Mouse (Mus musculus): ENCODE results near the gene Slc7a8. TPM values are rescaled to one million over a fixed set of nuclear protein-coding genes. Genes with fewer than 3 reads are reported as not detected.

The Slc7a8 gene
- polyA plus RNA-seq, 1 experiment from 2014 or later = 5.0 TPM

GRCm38 (mm10) chr14:54808718-54809667, 27.2 kb upstream of the Slc7a8 start:
- Histone ChIP-seq H3K9ac (ENCODE audit: low read length) (no peak overlapping the region), H3K27me3 (ENCODE audit: control insufficient read depth, insufficient read depth, low read length) (no peaks in the 10 kb centered on the region), H3K4me3 (ENCODE audit: control insufficient read depth in 1 of 2, insufficient read depth in 1 of 2, low read depth in 1 of 2, low read length in 2 of 2) (no peak overlapping the region), H3K9me3 (ENCODE audit: control insufficient read depth, low read length) (no peaks in the 10 kb centered on the region), H3K27ac (replicated peaks in 1 of 2; ENCODE audit: control insufficient read depth in 1 of 2, insufficient read depth in 1 of 2, low read depth in 2 of 2, low read length in 2 of 2) (peak overlapping the region; percentile 71 to 83), H3K4me1 (ENCODE audit: control insufficient read depth in 2 of 2, insufficient read depth in 2 of 2, low read length in 2 of 2) (peaks cover 4 to 6% of the 10 kb centered on the region in 2 experiments; a peak in 2 of 4 replicates), H3K36me3 (ENCODE audit: control insufficient read depth, insufficient read depth, low read length) (no peaks in the 10 kb centered on the region), H3K4me2 (ENCODE audit: low read length) (no peak overlapping the region)
- ATAC-seq (ENCODE audit: insufficient number of reproducible peaks, insufficient read depth, low FRiP score, low read depth) = 0 out of 2 replicates have a peak, but pooled peaks have one; percentile 21
- WGBS = 32% methylated on average over 4 of the region's 4 CpGs

- 70% methylated on average over 4 of the region's 4 CpGs for WGBS
- Histone ChIP-seq H3K27ac (replicated peaks in 1 of 2; ENCODE audit: control insufficient read depth in 1 of 2, insufficient read depth in 1 of 2, low read depth in 2 of 2, low read length in 2 of 2) (no peak overlapping the region), H3K36me3 (ENCODE audit: control insufficient read depth, insufficient read depth, low read length) (no peaks in the 10 kb centered on the region), H3K9ac (ENCODE audit: low read length) (no peak overlapping the region), H3K4me1 (ENCODE audit: control insufficient read depth in 2 of 2, insufficient read depth in 2 of 2, low read length in 2 of 2) (peaks cover 4 to 6% of the 10 kb centered on the region in 2 experiments; a peak in 2 of 4 replicates), H3K4me2 (ENCODE audit: low read length) (no peak overlapping the region), H3K9me3 (ENCODE audit: control insufficient read depth, low read length) (no peaks in the 10 kb centered on the region), H3K27me3 (ENCODE audit: control insufficient read depth, insufficient read depth, low read length) (no peaks in the 10 kb centered on the region), H3K4me3 (ENCODE audit: control insufficient read depth in 1 of 2, insufficient read depth in 1 of 2, low read depth in 1 of 2, low read length in 2 of 2) (no peak overlapping the region)
- ATAC-seq (ENCODE audit: insufficient number of reproducible peaks, insufficient read depth, low FRiP score, low read depth) = no peak
These were observed 24.4 kb upstream of the Slc7a8 start for GRCm38 (mm10) chr14:54806124-54806523.

GRCm38 (mm10) chr14:54802428-54802827, 20.7 kb upstream of the Slc7a8 start:
- no peak overlapping the region for H3K9ac ChIP-seq (ENCODE audit: low read length)
- H3K36me3 ChIP-seq (ENCODE audit: control insufficient read depth, insufficient read depth, low read length) = no peaks in the 10 kb centered on the region
- WGBS = 57% methylated on average over 4 of the region's 4 CpGs
- H3K4me3 ChIP-seq (ENCODE audit: control insufficient read depth in 1 of 2, insufficient read depth in 1 of 2, low read depth in 1 of 2, low read length in 2 of 2) = no peak overlapping the region
- no peak overlapping the region for H3K4me2 ChIP-seq (ENCODE audit: low read length)
- H3K27me3 ChIP-seq (ENCODE audit: control insufficient read depth, insufficient read depth, low read length) = no peaks in the 10 kb centered on the region
- H3K4me1 ChIP-seq (ENCODE audit: control insufficient read depth in 2 of 2, insufficient read depth in 2 of 2, low read length in 2 of 2) = peaks cover 6 to 8% of the 10 kb centered on the region in 2 experiments
- ATAC-seq (ENCODE audit: insufficient number of reproducible peaks, insufficient read depth, low FRiP score, low read depth) = no peak
- H3K27ac ChIP-seq (replicated peaks in 1 of 2; ENCODE audit: control insufficient read depth in 1 of 2, insufficient read depth in 1 of 2, low read depth in 2 of 2, low read length in 2 of 2) = no peak overlapping the region
- no peaks in the 10 kb centered on the region for H3K9me3 ChIP-seq (ENCODE audit: control insufficient read depth, low read length)

GRCm38 (mm10) chr14:54799686-54800085, 17.9 kb upstream of the Slc7a8 start:
- Histone ChIP-seq H3K4me2 (ENCODE audit: low read length) (peak overlapping the region; percentile 19; the same call in 1 of the 2 replicates), H3K27ac (replicated peaks in 1 of 2; ENCODE audit: control insufficient read depth in 1 of 2, insufficient read depth in 1 of 2, low read depth in 2 of 2, low read length in 2 of 2) (peak overlapping the region; percentile 37 to 70; a peak in 3 of 4 replicates), H3K4me1 (ENCODE audit: control insufficient read depth in 2 of 2, insufficient read depth in 2 of 2, low read length in 2 of 2) (peaks cover 6 to 8% of the 10 kb centered on the region in 2 experiments), H3K9ac (ENCODE audit: low read length) (no peak overlapping the region), H3K9me3 (ENCODE audit: control insufficient read depth, low read length) (no peaks in the 10 kb centered on the region), H3K4me3 (ENCODE audit: control insufficient read depth in 1 of 2, insufficient read depth in 1 of 2, low read depth in 1 of 2, low read length in 2 of 2) (no peak overlapping the region), H3K36me3 (ENCODE audit: control insufficient read depth, insufficient read depth, low read length) (no peaks in the 10 kb centered on the region), H3K27me3 (ENCODE audit: control insufficient read depth, insufficient read depth, low read length) (no peaks in the 10 kb centered on the region)
- no peak for ATAC-seq (ENCODE audit: insufficient number of reproducible peaks, insufficient read depth, low FRiP score, low read depth)
- 38% methylated on average over 10 of the region's 10 CpGs for WGBS

GRCm38 (mm10) chr14:54796760-54797159, 15.0 kb upstream of the Slc7a8 start:
- H3K4me2 ChIP-seq (ENCODE audit: low read length) = no peak overlapping the region
- peaks cover 6 to 8% of the 10 kb centered on the region in 2 experiments for H3K4me1 ChIP-seq (ENCODE audit: control insufficient read depth in 2 of 2, insufficient read depth in 2 of 2, low read length in 2 of 2)
- H3K9me3 ChIP-seq (ENCODE audit: control insufficient read depth, low read length) = no peaks in the 10 kb centered on the region
- no peak for ATAC-seq (ENCODE audit: insufficient number of reproducible peaks, insufficient read depth, low FRiP score, low read depth)
- no peaks in the 10 kb centered on the region for H3K36me3 ChIP-seq (ENCODE audit: control insufficient read depth, insufficient read depth, low read length)
- H3K27ac ChIP-seq (replicated peaks in 1 of 2; ENCODE audit: control insufficient read depth in 1 of 2, insufficient read depth in 1 of 2, low read depth in 2 of 2, low read length in 2 of 2) = no peak overlapping the region
- WGBS = 93% methylated on average over 15 of the region's 15 CpGs
- H3K27me3 ChIP-seq (ENCODE audit: control insufficient read depth, insufficient read depth, low read length) = no peaks in the 10 kb centered on the region; the same call in 1 of the 2 replicates
- H3K4me3 ChIP-seq (ENCODE audit: control insufficient read depth in 1 of 2, insufficient read depth in 1 of 2, low read depth in 1 of 2, low read length in 2 of 2) = no peak overlapping the region
- no peak overlapping the region for H3K9ac ChIP-seq (ENCODE audit: low read length)

GRCm38 (mm10) chr14:54795901-54796300, 14.2 kb upstream of the Slc7a8 start:
- Histone ChIP-seq H3K4me2 (ENCODE audit: low read length) (no peak overlapping the region), H3K9ac (ENCODE audit: low read length) (no peak overlapping the region), H3K4me3 (ENCODE audit: control insufficient read depth in 1 of 2, insufficient read depth in 1 of 2, low read depth in 1 of 2, low read length in 2 of 2) (no peak overlapping the region), H3K4me1 (ENCODE audit: control insufficient read depth in 2 of 2, insufficient read depth in 2 of 2, low read length in 2 of 2) (peaks cover 6 to 8% of the 10 kb centered on the region in 2 experiments), H3K27me3 (ENCODE audit: control insufficient read depth, insufficient read depth, low read length) (no peaks in the 10 kb centered on the region; the same call in 1 of the 2 replicates), H3K27ac (replicated peaks in 1 of 2; ENCODE audit: control insufficient read depth in 1 of 2, insufficient read depth in 1 of 2, low read depth in 2 of 2, low read length in 2 of 2) (no peak overlapping the region), H3K9me3 (ENCODE audit: control insufficient read depth, low read length) (no peaks in the 10 kb centered on the region), H3K36me3 (ENCODE audit: control insufficient read depth, insufficient read depth, low read length) (no peaks in the 10 kb centered on the region)
- no peak for ATAC-seq (ENCODE audit: insufficient number of reproducible peaks, insufficient read depth, low FRiP score, low read depth)
- 90% methylated on average over 1 of the region's 1 CpGs for WGBS

- H3K27ac ChIP-seq (replicated peaks in 1 of 2; ENCODE audit: control insufficient read depth in 1 of 2, insufficient read depth in 1 of 2, low read depth in 2 of 2, low read length in 2 of 2) = no peak overlapping the region
- H3K4me3 ChIP-seq (ENCODE audit: control insufficient read depth in 1 of 2, insufficient read depth in 1 of 2, low read depth in 1 of 2, low read length in 2 of 2) = no peak overlapping the region
- H3K9me3 ChIP-seq (ENCODE audit: control insufficient read depth, low read length) = no peaks in the 10 kb centered on the region
- no peaks in the 10 kb centered on the region for H3K4me1 ChIP-seq (ENCODE audit: control insufficient read depth in 2 of 2, insufficient read depth in 2 of 2, low read length in 2 of 2)
- 69% methylated on average over 8 of the region's 8 CpGs for WGBS
- H3K36me3 ChIP-seq (ENCODE audit: control insufficient read depth, insufficient read depth, low read length) = no peaks in the 10 kb centered on the region
- ATAC-seq (ENCODE audit: insufficient number of reproducible peaks, insufficient read depth, low FRiP score, low read depth) = no peak
- H3K27me3 ChIP-seq (ENCODE audit: control insufficient read depth, insufficient read depth, low read length) = no peaks in the 10 kb centered on the region; the same call in 1 of the 2 replicates
- H3K9ac ChIP-seq (ENCODE audit: low read length) = no peak overlapping the region
- no peak overlapping the region for H3K4me2 ChIP-seq (ENCODE audit: low read length)
These were observed 12.4 kb upstream of the Slc7a8 start for GRCm38 (mm10) chr14:54793894-54794830.
